Mouse (Mus musculus): Measurements from ENCODE around the gene Fbxw8. TPM values are rescaled to one million over a fixed set of nuclear protein-coding genes. Genes with fewer than 3 reads are reported as not detected.

The Fbxw8 gene
- 54.0 and 55.1 TPM in 2 replicates for polyA plus RNA-seq (2012; rRNA removed)

- peak; percentile 44; the same call in 1 of the 2 replicates for TF ChIP-seq POLR2A (IDR thresholded peaks at IDR 0.05; ENCODE audit: borderline replicate concordance, extremely low read depth, insufficient read depth, insufficient read length, poor library complexity, severe bottlenecking)
- no peak for TF ChIP-seq CTCF (IDR thresholded peaks at IDR 0.05; ENCODE audit: borderline replicate concordance, extremely low read depth, insufficient read depth, insufficient read length)
- peak; percentile 96 for DNase-seq (ENCODE audit: low read depth)
Observed at GRCm38 (mm10) chr5:118154839-118155564, at the start of gene Fbxw8. Gene Fbxw8, minus strand, starts transcription at chr5:118155464.

- no peak for DNase-seq (ENCODE audit: low read depth)
- TF ChIP-seq POLR2A (IDR thresholded peaks at IDR 0.05; ENCODE audit: borderline replicate concordance, extremely low read depth, insufficient read depth, insufficient read length, poor library complexity, severe bottlenecking): no peak
- no peak for TF ChIP-seq CTCF (IDR thresholded peaks at IDR 0.05; ENCODE audit: borderline replicate concordance, extremely low read depth, insufficient read depth, insufficient read length)
Observed at GRCm38 (mm10) chr5:118204675-118205440, 49.6 kb upstream of the Fbxw8 start.

GRCm38 (mm10) chr5:118199670-118200069 is 44.4 kb upstream of the Fbxw8 start:
- DNase-seq (ENCODE audit: low read depth): peak; percentile 40
- TF ChIP-seq CTCF (IDR thresholded peaks at IDR 0.05; ENCODE audit: borderline replicate concordance, extremely low read depth, insufficient read depth, insufficient read length): no peak
- TF ChIP-seq POLR2A (IDR thresholded peaks at IDR 0.05; ENCODE audit: borderline replicate concordance, extremely low read depth, insufficient read depth, insufficient read length, poor library complexity, severe bottlenecking): no peak

- DNase-seq (ENCODE audit: low read depth): peak; percentile 52
- TF ChIP-seq CTCF (IDR thresholded peaks at IDR 0.05; ENCODE audit: borderline replicate concordance, extremely low read depth, insufficient read depth, insufficient read length) (no peak), POLR2A (IDR thresholded peaks at IDR 0.05; ENCODE audit: borderline replicate concordance, extremely low read depth, insufficient read depth, insufficient read length, poor library complexity, severe bottlenecking) (no peak)
Observed at GRCm38 (mm10) chr5:118197421-118197820, 42.2 kb upstream of the Fbxw8 start.

GRCm38 (mm10) chr5:118192221-118192620 is 37.0 kb upstream of the Fbxw8 start:
- DNase-seq (ENCODE audit: low read depth): peak; percentile 53
- TF ChIP-seq POLR2A (IDR thresholded peaks at IDR 0.05; ENCODE audit: borderline replicate concordance, extremely low read depth, insufficient read depth, insufficient read length, poor library complexity, severe bottlenecking) (no peak), CTCF (IDR thresholded peaks at IDR 0.05; ENCODE audit: borderline replicate concordance, extremely low read depth, insufficient read depth, insufficient read length) (no peak)

GRCm38 (mm10) chr5:118190491-118190890 is 35.2 kb upstream of the Fbxw8 start:
- TF ChIP-seq CTCF (IDR thresholded peaks at IDR 0.05; ENCODE audit: borderline replicate concordance, extremely low read depth, insufficient read depth, insufficient read length) (no peak), POLR2A (IDR thresholded peaks at IDR 0.05; ENCODE audit: borderline replicate concordance, extremely low read depth, insufficient read depth, insufficient read length, poor library complexity, severe bottlenecking) (no peak)
- DNase-seq (ENCODE audit: low read depth): no peak

GRCm38 (mm10) chr5:118188356-118188755 is 33.1 kb upstream of the Fbxw8 start:
- TF ChIP-seq POLR2A (IDR thresholded peaks at IDR 0.05; ENCODE audit: borderline replicate concordance, extremely low read depth, insufficient read depth, insufficient read length, poor library complexity, severe bottlenecking) (no peak), CTCF (IDR thresholded peaks at IDR 0.05; ENCODE audit: borderline replicate concordance, extremely low read depth, insufficient read depth, insufficient read length) (no peak)
- no peak for DNase-seq (ENCODE audit: low read depth)

- DNase-seq (ENCODE audit: low read depth): peak; percentile 83
- no peak for TF ChIP-seq POLR2A (IDR thresholded peaks at IDR 0.05; ENCODE audit: borderline replicate concordance, extremely low read depth, insufficient read depth, insufficient read length, poor library complexity, severe bottlenecking)
- TF ChIP-seq CTCF (IDR thresholded peaks at IDR 0.05; ENCODE audit: borderline replicate concordance, extremely low read depth, insufficient read depth, insufficient read length): no peak
Observed at GRCm38 (mm10) chr5:118186903-118187633, 31.8 kb upstream of the Fbxw8 start.

- TF ChIP-seq CTCF (IDR thresholded peaks at IDR 0.05; ENCODE audit: borderline replicate concordance, extremely low read depth, insufficient read depth, insufficient read length): no peak
- no peak for TF ChIP-seq POLR2A (IDR thresholded peaks at IDR 0.05; ENCODE audit: borderline replicate concordance, extremely low read depth, insufficient read depth, insufficient read length, poor library complexity, severe bottlenecking)
Observed at GRCm38 (mm10) chr5:118177640-118178039, 22.4 kb upstream of the Fbxw8 start.

GRCm38 (mm10) chr5:118175137-118175536 is 19.9 kb upstream of the Fbxw8 start:
- DNase-seq (ENCODE audit: low read depth): no peak
- TF ChIP-seq CTCF (IDR thresholded peaks at IDR 0.05; ENCODE audit: borderline replicate concordance, extremely low read depth, insufficient read depth, insufficient read length): no peak
- TF ChIP-seq POLR2A (IDR thresholded peaks at IDR 0.05; ENCODE audit: borderline replicate concordance, extremely low read depth, insufficient read depth, insufficient read length, poor library complexity, severe bottlenecking): no peak

More at GRCm38 (mm10) chr5:118177640-118178039, 22.4 kb upstream of the Fbxw8 start:
- DNase-seq (ENCODE audit: low read depth): no peak
